Mouse (Mus musculus): ENCODE results near the gene Zfp664.

The Zfp664 gene

DNA sequence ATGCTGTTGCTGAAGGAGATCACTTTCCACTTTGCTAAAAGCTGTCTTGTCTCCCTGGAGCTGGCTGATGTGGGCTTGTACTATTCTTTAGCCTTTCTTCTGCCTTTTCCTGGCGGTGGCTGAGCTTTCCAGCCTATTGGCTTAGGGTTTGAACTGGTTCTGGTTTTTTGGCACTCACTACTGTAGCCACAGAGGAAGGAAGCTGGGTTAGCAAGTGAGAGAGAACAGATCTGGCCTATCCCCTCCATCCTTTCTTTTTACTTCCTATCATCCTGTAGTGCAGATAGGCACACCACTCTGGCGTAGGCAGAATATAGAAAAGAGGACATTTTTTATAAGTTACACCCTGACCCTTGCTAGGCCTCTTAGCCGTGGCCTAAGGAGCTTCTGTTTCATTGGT, 10.6 kb downstream of the Zfp664 start:
- no peak for DNase-seq (ENCODE audit: low read depth)

DNA sequence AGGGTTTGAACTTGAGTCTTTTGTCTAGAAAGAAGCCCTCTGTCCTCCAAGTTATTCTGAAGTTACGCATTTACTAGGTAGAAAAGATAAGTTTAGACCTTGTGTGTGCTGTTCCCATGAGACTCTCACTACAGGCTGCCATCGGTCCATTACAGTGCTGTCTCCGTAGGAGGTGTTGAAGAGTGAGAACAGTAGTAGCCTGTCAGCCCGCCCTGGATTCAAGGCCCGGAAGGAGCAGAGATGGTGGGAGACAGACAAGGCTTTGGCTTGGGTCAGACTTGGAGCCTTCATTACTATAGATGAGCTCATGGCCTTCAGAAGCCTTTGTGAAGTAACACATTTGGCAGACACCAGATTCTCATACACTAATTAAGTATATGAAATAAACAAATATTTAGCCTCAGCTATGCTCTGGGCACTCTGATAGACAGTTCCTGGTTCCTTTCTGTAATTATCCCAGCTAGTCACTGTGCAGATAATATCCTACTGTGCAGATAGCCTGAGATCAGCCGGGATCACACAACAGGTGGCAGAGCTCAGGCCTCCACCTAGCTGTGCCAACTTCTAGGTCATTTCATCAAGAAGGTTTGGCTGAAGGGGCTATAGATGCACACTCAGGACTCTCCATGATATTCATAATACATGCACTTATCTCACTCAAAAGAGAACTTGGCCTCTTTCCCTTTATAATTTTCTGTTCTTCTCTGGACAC, 11.6 kb downstream of the Zfp664 start:
- DNase-seq (ENCODE audit: low read depth), result no peak

DNA sequence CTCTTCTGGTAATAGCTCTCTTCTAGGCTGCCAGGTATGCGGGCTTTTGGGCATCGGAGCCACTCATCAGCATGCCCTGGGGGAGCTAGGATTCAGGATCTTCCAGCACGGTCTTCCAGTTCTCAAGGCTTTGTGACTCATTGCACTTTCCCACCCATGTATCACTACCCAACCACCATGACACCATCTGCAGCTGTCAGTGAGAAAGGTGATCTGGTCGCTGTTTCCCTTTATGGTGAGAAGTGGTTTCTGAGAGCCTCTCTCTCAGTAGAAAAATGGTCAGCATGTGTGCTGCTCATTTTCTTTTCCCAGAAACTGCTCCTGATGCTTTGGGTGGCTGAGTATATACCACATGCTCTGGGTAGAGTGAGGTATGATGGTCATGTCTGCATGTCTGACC, 16.8 kb downstream of the Zfp664 start:
- DNase-seq (ENCODE audit: low read depth), result no peak

DNA sequence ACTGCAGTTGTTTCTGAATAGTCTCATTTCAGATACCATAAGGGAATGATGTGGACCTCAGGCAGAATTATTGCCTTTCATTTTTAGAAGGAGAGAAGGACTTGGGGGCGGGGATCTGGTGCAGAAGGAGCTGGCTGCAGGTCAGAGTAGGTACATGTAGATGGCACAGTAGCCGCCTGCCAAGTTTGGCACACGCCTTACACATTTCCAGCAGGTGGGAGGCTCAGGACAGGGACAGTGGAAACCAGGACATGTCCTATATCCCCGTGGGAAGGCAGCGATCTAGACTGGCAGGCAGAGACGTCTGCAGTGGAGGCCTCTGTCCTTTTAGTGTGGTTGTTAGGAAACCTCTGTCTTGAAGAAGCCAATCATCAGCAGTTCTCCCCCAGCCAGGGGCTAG, 17.3 kb downstream of the Zfp664 start:
- DNase-seq (ENCODE audit: low read depth), result no peak

DNA sequence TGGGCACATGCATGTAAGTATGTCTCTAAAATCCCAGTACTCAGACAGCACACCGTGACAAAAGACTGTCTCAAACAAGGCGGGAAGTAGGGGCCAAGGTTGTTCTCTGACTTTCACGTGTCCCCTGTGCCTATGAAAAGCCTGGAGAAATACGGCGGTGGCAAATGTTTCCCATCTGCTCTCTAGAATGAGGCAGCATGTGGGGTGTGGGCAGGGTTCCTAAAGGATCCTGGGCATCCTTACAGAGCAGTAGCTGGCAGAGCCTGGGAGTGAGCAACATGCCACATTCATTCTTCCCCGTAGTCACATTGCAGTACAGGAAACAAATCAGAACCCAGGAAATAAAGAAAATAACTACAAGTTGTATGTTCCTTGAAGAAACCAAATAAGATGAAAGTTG, 21.4 kb downstream of the Zfp664 start:
- DNase-seq (ENCODE audit: low read depth), result no peak

DNA sequence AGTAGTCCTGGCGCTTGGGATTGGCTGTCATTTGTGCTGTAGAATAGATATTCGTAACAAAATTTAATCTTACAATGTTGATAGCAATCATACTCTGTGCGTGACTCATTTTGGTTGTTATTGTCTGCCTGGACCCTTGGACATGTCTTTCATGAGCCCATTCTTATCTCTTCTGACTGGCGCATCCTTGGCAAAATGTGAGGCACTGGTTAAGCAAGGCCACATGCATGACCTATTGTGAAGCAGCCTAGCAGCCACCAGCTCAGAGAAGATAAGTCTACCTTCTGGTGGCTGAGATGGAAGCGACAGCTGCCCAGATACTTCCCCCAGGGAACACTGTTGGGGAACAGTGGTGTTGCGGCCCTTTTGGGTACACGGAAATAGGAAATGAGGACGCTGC, 26.2 kb downstream of the Zfp664 start:
- no peak for DNase-seq (ENCODE audit: low read depth)

DNA sequence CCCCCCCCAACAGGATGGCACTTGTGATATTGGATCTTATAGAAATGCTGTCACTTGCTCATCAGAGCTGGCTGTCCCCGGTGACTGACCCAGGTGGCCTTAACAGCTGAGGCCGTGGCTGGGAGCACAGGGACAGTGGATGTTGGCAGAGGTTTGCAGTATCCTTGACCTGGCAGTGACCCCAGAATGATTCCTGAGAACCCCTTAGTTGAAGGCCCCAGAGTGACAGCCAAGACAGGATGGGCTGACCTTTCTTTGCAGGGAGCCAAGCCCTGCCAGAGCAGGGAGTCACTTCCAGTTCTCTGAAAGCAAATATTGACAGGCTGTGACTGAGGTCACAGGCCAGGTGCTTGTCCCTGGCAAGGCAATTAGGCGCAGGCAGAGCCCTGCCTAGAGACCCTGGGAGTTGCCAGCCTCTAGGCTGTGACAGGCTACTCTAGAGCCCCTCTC, 29.5 kb downstream of the Zfp664 start:
- DNase-seq (ENCODE audit: low read depth), result no peak

DNA sequence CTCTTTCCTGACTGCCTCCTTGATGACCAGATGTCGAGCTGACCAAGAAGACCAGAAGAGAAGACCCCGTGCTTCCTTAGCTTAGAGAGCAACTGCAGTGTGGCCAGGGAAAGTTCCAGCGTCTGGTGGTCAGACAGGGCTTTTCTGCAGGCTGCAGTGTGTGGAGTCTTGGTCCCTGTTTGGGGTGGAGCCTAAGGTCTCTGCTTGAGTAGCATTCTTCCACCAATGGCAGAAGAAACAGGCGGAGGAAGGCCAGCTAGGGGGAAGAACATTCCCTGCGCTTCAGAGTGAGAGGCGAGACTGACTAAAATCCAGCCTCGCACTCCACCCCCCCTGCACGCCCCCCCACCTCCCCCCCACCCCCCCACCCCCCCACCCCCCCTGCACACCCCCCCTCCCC, 33.6 kb downstream of the Zfp664 start:
- DNase-seq (ENCODE audit: low read depth), result no peak

DNA sequence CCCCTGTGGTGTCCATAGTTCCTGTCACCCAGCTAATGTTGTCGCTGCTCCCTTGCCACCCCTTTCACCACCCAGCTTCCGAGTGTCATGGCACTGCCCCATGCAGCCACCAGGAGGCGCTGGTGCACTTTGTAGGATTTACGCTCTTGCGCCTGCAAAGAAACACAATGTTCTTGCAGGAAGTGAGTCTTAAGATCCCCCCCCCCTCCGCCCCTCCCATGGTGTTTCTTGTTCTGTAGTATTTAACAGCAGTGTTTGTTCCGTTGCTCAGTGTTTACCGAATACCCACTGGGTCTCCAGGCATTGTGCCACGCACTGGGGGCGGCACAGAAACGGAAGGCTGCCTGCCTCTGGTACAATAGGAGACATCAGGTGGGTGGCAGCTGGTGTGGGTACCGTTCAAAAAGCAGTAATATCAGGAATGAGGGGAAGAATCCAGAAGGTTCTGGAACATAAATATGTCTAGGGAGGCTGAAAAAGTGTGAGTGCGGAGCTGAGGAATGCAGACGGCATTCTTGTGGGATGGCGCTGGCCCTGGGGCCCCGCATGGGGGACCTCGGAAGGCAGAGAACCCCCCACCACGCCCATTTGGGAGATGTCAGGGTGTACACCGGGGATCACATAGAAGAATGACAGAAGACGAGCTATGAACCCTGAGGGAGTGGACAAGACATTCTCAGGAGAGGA, 37.6 kb downstream of the Zfp664 start:
- peak; percentile 51 for DNase-seq (ENCODE audit: low read depth)

DNA sequence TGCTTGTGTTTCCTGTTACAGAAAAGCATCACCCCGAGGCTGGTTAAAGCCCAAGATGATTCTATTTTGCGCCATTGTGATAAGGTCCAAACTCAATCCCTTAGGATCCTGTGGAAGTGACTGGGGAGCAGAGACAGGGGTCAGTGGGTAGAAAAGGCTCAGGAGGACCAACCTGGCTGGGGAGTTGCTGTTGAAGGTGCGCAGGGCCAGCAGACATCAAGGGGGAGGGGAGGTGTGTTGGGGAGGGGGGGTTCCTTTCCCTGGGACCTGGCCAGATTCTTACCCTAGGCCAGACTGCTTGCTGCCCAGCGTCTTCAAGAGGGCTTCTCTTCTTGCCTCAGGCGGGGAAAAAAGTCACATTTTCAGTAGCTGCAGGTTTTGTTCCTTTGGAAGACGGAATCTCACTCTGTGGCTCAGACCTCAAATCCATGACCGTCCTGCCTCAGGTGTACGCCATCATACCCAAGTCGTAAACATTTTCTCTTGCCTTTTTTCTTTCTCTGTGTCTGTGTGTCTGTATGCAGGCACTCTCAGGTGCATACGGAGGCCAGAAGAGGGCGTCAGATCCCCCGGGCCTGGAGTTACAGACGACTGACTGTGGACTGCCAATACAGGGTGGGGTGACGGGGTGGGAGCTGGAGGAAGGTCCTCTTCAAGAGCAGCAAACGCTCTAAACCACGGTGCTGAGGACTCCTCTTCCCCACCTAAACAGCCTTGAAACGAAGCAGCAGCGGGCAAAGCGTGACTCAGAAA, 38.4 kb downstream of the Zfp664 start:
- DNase-seq (ENCODE audit: low read depth), result no peak

DNA sequence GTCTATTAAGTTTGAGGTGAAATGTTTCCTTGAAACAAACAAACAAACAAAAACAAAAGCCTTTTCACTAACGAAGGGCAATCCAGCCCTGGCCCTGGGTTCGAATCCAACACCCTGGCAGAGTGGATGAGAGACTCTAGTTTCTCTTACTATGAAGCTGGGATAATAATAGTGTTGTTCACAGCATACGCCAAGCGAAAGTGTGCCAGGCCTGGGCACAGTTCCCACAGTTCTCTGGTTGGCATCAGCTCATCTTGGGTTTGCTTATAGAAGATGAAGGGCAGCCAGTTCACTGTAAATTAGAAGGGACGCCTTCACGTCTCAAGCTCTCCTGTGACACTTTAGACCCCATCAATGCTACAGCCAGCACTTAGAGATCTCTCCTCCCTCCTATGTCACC, 39.2 kb downstream of the Zfp664 start:
- no peak for DNase-seq (ENCODE audit: low read depth)

DNA sequence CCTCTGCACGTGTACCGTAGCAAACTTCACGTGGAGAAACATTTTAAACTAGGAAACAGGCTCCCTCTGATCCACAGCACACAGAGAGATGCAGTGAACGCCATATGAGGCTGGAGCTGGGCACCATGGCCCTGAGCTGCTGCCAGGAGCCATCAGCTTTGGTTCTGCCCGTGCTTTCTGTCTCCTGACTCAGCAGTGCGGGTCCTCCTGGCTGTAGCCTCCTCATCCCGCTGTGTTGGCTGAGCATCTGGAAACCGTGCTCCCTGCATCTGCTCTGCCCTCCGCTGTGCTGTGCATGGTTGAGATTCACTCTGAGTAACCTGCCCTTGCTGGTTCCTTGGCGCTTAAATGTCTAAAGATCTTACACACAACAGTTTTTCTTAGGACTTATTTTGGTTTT, 39.7 kb downstream of the Zfp664 start:
- DNase-seq (ENCODE audit: low read depth), result no peak

DNA sequence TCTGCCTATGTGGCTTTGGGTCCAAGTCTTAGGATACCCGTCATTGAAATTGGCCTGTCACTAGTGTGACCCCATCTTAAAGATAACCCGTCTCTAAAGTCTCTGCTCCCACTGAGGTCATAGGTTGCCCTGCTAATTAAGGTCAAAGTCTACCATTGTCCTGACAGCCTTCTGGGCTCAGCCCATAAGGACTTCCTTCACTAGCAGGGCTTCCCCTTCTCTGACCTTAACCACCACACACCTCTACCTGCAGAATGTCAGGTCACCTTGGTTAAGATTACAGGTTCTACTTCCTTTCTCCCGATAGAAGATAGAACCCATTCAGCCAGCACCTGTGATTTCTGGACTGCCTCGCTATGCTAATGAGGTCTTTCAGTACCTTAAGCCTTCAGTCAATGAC, 41.4 kb downstream of the Zfp664 start:
- no peak for DNase-seq (ENCODE audit: low read depth)

DNA sequence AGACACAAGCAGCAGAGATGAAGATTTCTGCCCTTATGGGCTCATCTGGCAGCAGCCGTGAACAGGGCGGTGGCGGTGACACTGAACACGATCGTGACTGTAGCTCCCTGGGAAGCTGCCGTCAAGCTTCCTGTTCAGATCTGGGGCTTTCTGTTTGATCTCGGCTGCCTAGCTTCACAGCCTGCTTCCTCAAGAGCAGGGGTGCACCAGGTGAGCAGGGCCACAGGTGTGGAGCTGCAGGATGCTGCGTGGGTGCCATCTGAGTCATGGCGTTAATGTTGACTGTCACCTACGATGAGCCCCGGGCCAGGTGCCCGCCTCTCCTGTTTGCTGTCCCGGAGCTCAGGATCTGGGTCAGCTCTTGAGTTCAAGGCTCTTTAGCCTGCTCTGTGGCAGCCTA, 44.4 kb downstream of the Zfp664 start:
- no peak for DNase-seq (ENCODE audit: low read depth)

DNA sequence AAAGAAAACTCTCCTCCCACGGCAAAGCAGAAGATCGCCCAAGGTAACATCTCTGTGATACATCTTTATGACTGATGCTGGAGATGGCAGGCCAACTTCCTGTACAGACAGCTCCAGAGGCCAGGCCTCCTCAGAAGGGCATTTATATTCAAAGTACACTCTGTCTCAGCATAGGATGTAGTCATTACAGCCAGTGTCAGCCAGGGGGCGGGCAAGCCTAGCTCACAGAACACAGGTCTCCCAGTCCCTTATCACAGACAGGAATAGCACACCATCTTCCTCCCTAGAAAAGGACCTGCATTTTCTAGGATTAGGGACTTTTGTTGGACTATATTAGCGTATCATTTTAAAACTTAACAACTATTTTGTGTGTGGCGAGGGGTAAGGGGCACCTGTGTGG, 46.4 kb downstream of the Zfp664 start:
- DNase-seq (ENCODE audit: low read depth), result peak; percentile 34

DNA sequence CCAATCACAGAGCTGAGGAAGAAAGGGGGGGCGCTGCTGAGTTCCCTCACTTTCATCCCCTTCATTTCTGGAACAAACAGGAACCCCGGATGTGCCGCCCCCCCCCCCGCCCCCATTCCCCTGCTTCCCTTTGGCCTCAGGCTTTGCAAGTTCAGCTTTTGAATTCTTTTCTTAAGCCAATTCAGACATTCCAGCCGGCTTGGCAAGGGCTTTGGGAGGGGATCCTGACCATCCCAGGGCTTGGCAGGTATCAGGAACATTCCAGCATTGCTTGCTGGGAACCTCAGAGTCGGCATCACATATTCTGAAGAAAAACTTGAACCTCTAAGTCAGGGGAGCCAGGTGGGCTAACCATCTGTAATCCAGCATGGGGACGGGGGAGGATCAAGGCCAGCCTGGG, 49.8 kb downstream of the Zfp664 start:
- DNase-seq (ENCODE audit: low read depth), result no peak

DNA sequence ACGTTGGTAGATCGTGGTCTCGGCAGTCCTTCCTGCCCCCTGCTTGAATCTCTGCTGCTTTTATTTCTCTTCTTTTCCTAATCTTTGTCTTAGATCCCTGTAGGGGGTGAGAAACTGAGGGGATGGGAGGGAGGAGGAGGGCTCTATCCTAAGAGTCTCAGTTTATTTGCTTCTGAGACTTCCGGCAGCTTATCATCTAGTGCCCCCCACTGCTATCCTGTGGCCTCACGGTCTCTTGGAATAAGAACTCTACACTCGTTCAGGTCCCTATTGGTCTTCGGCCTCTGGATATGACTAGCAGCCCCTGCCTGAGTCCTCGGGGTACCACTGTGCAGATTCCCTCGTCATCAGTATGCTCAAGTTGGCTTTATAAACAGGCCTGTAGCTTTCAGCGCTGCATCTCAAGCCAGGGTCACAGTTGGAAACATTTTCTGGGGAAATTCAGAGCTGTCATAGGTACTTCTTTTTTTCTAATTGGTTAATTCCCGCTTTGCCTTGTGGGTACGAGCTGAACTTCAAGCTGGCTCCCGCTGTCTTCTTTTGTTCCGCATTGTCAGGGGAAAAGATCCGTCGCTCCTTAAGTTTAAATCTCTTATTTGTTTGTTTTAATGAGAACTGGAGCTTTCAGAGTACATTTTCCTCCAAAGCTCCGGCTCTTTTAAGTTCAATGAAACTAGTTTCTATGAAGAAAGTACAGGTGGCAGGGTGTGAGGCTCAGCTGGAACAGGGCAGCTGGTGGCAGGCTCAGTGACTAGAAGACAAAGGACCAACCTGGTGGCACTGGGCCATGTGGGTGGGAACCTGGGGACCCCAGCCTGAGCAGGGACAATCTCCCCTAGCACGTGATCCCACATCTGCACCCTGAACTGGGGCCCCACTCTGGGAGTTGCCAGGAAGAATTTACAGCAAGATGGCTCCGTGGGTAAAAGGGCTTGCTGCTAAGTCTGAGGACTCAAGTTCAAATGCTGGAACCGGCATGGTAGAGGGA, 50.7 kb downstream of the Zfp664 start:
- no peak for DNase-seq (ENCODE audit: low read depth)

DNA sequence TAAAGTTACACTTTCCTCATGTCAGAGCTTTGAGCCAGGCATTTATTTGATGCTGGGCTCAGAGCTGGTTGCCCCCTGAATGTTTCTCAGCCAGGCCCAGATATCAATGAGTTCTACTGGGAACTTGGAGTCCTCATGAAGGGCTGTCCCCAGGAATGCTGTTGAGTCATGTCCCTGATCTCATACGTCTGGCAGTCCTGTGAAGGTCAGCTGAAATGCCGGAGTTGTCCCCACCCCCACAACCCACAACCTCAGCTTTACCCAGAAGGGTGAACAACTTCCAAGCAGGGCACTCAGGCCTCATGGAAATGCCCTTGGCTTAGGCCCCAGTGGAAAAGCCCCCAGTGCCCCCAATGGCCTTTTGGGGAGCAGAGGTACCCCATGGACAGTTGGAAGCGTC, 57.3 kb downstream of the Zfp664 start:
- DNase-seq (ENCODE audit: low read depth), result no peak

DNA sequence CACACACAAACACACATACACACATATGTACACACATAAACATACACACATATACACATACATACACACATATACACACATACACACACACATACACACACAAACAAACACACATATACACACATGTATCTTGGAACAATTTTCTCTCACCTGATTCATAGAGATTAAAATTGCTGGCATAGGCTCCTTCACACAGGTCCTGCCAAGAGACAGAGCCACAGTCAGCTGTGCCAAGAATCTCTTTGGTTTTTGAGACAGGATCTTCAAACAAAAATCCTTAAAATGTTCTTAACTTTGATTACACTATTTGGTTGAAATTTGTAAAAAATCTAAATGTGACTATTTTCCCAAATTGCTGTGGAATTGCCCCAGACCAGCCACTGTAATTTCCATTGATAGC, 58.9 kb downstream of the Zfp664 start:
- no peak for DNase-seq (ENCODE audit: low read depth)

DNA sequence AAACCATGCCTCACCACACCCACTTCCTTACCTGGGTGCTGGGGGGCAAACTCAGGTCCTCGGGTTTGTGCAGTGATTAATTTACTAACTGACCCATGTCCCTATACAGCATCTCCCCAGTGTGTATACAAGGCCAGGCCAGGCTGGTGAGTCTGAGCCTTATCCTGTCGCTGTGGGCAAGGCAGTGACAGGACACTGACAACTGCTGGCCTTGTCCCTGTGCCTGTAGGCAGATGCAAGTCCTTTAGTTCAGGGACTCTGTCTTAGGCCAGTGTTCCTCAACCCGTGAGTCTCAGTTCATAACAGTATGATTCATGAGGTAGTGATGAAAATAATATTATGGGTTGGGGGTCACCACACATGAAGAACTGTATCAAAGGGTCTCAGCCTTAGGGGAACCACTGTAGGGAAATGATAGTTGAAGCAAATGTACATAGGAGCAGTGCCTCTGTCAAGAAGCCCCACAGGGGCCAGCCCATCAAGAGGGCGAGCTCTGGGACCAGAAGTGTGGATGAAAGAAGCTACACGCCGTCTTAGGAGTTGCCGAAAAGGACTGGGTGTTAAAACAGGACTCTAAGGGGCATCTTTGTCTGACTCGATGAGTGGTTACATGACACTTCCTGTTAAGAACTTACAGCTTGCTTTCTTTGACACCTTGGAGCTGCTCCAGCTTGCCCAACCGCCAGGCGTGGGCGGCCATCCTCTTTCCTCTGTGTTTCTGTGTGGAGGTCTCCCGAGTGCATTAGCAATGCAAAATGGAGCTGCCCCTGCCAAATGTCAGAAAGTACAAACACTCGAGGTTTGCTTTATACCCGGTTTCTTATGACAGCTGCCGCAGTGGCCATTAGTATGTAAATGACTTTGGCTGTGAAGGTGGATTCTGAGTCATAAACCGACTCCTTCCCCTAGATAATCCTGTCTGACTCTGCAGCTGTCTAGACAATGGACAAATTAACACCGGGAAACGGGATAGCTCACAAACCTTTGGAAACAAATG, 60.2 kb downstream of the Zfp664 start:
- DNase-seq (ENCODE audit: low read depth), result no peak
